Mouse (Mus musculus) ES-E14 (cell line): ENCODE results near the gene Fam228a.
"Not testable (repeated sequence)": the region's sequence is repeated elsewhere in the genome, so short reads cannot be mapped to it uniquely, and the experiment has no call there.

Source experiments
- CHD2 ChIP-seq: IDR thresholded peaks from 2 replicates; pipeline ENCODE4 v1.6.1; 2014; ENCODE audit warnings: mild to moderate bottlenecking, low read depth, low read length, inconsistent platforms
- MAFK ChIP-seq: IDR thresholded peaks from 2 replicates; pipeline ENCODE4 v1.6.1; 2014; ENCODE audit warnings: mild to moderate bottlenecking, low read depth, low read length, inconsistent platforms; ENCODE audit not compliant: insufficient read depth
- ZC3H11A ChIP-seq: IDR thresholded peaks from 2 replicates; pipeline ENCODE4 v1.6.1; 2012; ENCODE audit warnings: low read depth, mild to moderate bottlenecking, inconsistent platforms, low read length, borderline replicate concordance

- TF ChIP-seq MAFK, ZC3H11A, CHD2: not testable (repeated sequence)
These were observed 43.6 kb upstream of the Fam228a start for GRCm38 (mm10) chr12:4781725-4782404.
